Mouse (Mus musculus) MEL (cell line): ENCODE measurements around the gene Supt3. TPM values are rescaled to one million over a fixed set of nuclear protein-coding genes. Genes with fewer than 3 reads are reported as not detected.

Experiments
- DNase-seq: peaks from one replicate; pipeline ENCODE4 v3.0.0; 2011; ENCODE audit warnings: low read depth, low spot score
- H3K27ac ChIP-seq: 2 replicates; pipeline ENCODE4 v1.5.1; 2012; ENCODE audit warnings: low read depth, mild to moderate bottlenecking, control low read depth, low read length, moderate library complexity; ENCODE audit not compliant: control insufficient read depth
- H3K27me3 ChIP-seq, 2 experiments: fragments of 150-350 bp in 1 of 2; sonication (generic) in 1 of 2; 2 replicates each; pipeline ENCODE4 v1.6.1; 2012; ENCODE audit warnings: low read length in 2 of 2, mild to moderate bottlenecking in 2 of 2, improper control_type of control experiment in 1 of 2, moderate library complexity in 1 of 2; ENCODE audit not compliant: insufficient read depth in 2 of 2, control insufficient read depth in 1 of 2
- H3K36me3 ChIP-seq, 2 experiments: 2 replicates each; pipeline ENCODE4 v1.6.1; 2012 to 2014; ENCODE audit warnings: low read length in 2 of 2, improper control_type of control experiment in 1 of 2, inconsistent platforms in 1 of 2, mild to moderate bottlenecking in 1 of 2; ENCODE audit not compliant: insufficient read depth in 2 of 2, control insufficient read depth in 1 of 2
- H3K4me1 ChIP-seq, 2 experiments: fragments of 150-350 bp in 1 of 2; sonication (generic) in 1 of 2; 2 replicates each; pipeline ENCODE4 v1.6.1; 2012; ENCODE audit warnings: low read length in 2 of 2, improper control_type of control experiment in 1 of 2, mild to moderate bottlenecking in 1 of 2; ENCODE audit not compliant: insufficient read depth in 2 of 2, control insufficient read depth in 1 of 2
- H3K4me3 ChIP-seq, 2 experiments: fragments of 150-350 bp in 1 of 2; sonication (generic) in 1 of 2; 2 replicates each; pipeline ENCODE4 v1.5.1; 2012; ENCODE audit warnings: low read depth in 2 of 2, low read length in 2 of 2, mild to moderate bottlenecking in 2 of 2, moderate library complexity in 2 of 2, control low read depth in 1 of 2, improper control_type of control experiment in 1 of 2; ENCODE audit not compliant: control insufficient read depth in 1 of 2, insufficient read depth in 1 of 2
- H3K79me2 ChIP-seq: 2 replicates; pipeline ENCODE4 v1.6.1; 2012; ENCODE audit warnings: mild to moderate bottlenecking, low read length, moderate library complexity; ENCODE audit not compliant: control insufficient read depth, poor library complexity, insufficient read depth
- H3K9ac ChIP-seq: 2 replicates; pipeline ENCODE4 v1.6.1; 2012; ENCODE audit warnings: low read depth, mild to moderate bottlenecking, control low read depth, low read length, moderate library complexity; ENCODE audit not compliant: control insufficient read depth, poor library complexity, severe bottlenecking
- H3K9me3 ChIP-seq: fragments of 150-350 bp; sonication (generic); replicated peaks from 2 replicates; pipeline ENCODE4 v1.6.1; 2012; ENCODE audit warnings: mild to moderate bottlenecking, low read length, improper control_type of control experiment, moderate library complexity; ENCODE audit not compliant: insufficient read depth
- CTCF ChIP-seq, 3 experiments: IDR thresholded peaks in 2 of 3; conservative IDR thresholded peaks in 1 of 3; 2 replicates each; pipeline ENCODE4 v1.5.1; 2011 to 2012; ENCODE audit warnings: low read length in 3 of 3, low read depth in 2 of 3, mild to moderate bottlenecking in 2 of 3, improper control_type of control experiment in 1 of 3, inconsistent platforms in 1 of 3, mixed read lengths in 1 of 3, moderate library complexity in 1 of 3; ENCODE audit not compliant: control insufficient read depth in 1 of 3, insufficient read depth in 1 of 3, poor library complexity in 1 of 3, severe bottlenecking in 1 of 3
- E2F4 ChIP-seq: IDR thresholded peaks from 2 replicates; pipeline ENCODE4 v1.6.1; 2011; ENCODE audit warnings: low read depth, low read length, improper control_type of control experiment, borderline replicate concordance
- ETS1 ChIP-seq: IDR thresholded peaks from 2 replicates; pipeline ENCODE4 v1.6.1; 2012; ENCODE audit warnings: low read depth, mild to moderate bottlenecking, inconsistent platforms, low read length, improper control_type of control experiment, moderate library complexity
- HCFC1 ChIP-seq: IDR thresholded peaks from 2 replicates; pipeline ENCODE4 v1.6.1; 2012; ENCODE audit warnings: low read depth, mild to moderate bottlenecking, inconsistent platforms, low read length, improper control_type of control experiment, moderate library complexity
- JUND ChIP-seq: IDR thresholded peaks from 2 replicates; pipeline ENCODE4 v1.6.1; 2011; ENCODE audit warnings: low read depth, mild to moderate bottlenecking, improper control_type of control experiment, low read length
- MAFK ChIP-seq: IDR thresholded peaks from 2 replicates; pipeline ENCODE4 v1.6.1; 2011; ENCODE audit warnings: low read depth, mild to moderate bottlenecking, low read length, improper control_type of control experiment, borderline replicate concordance
- MAX ChIP-seq: IDR thresholded peaks from 2 replicates; pipeline ENCODE4 v1.6.1; 2011; ENCODE audit warnings: low read length, improper control_type of control experiment
- MYC ChIP-seq: IDR thresholded peaks from 2 replicates; pipeline ENCODE4 v1.6.1; 2011; ENCODE audit warnings: low read depth, mild to moderate bottlenecking, low read length, improper control_type of control experiment, moderate library complexity
- NELFE ChIP-seq: IDR thresholded peaks from 2 replicates; pipeline ENCODE4 v1.6.1; 2011; ENCODE audit warnings: low read depth, low read length, improper control_type of control experiment
- POLR2A ChIP-seq, 2 experiments: IDR thresholded peaks; 2 replicates each; pipeline ENCODE4 v1.6.1; 2011 to 2012; ENCODE audit warnings: low read length in 2 of 2, mild to moderate bottlenecking in 2 of 2, control low read depth in 1 of 2, improper control_type of control experiment in 1 of 2, low read depth in 1 of 2, moderate library complexity in 1 of 2; ENCODE audit not compliant: control insufficient read depth in 1 of 2, insufficient read depth in 1 of 2, poor library complexity in 1 of 2
- POLR2AphosphoS5 ChIP-seq: IDR thresholded peaks from 2 replicates; pipeline ENCODE4 v1.6.1; 2012; ENCODE audit warnings: low read depth, borderline replicate concordance, mild to moderate bottlenecking, inconsistent platforms, low read length, moderate library complexity, mixed read lengths
- RAD21 ChIP-seq: IDR thresholded peaks from 2 replicates; pipeline ENCODE4 v1.6.1; 2011; ENCODE audit warnings: mild to moderate bottlenecking, low read depth, low read length, improper control_type of control experiment
- RCOR1 ChIP-seq: IDR thresholded peaks from 2 replicates; pipeline ENCODE4 v1.6.1; 2012; ENCODE audit warnings: low read depth, mild to moderate bottlenecking, inconsistent platforms, low read length, improper control_type of control experiment
- SMC3 ChIP-seq: IDR thresholded peaks from 2 replicates; pipeline ENCODE4 v1.6.1; 2011; ENCODE audit warnings: low read depth, low read length, improper control_type of control experiment
- TAL1 ChIP-seq: IDR thresholded peaks from 2 replicates; pipeline ENCODE4 v1.6.1; 2012; ENCODE audit warnings: mild to moderate bottlenecking, inconsistent platforms, low read length, moderate library complexity, mixed read lengths
- TCF12 ChIP-seq: IDR thresholded peaks from 2 replicates; pipeline ENCODE4 v1.6.1; 2014; ENCODE audit warnings: low read depth, mild to moderate bottlenecking, inconsistent platforms, low read length, improper control_type of control experiment, moderate library complexity
- UBTF ChIP-seq: IDR thresholded peaks from 2 replicates; pipeline ENCODE4 v1.6.1; 2012; ENCODE audit warnings: low read depth, mild to moderate bottlenecking, inconsistent platforms, low read length, improper control_type of control experiment, moderate library complexity, borderline replicate concordance; ENCODE audit not compliant: insufficient read depth
- USF2 ChIP-seq, 2 experiments: IDR thresholded peaks; 2 replicates each; pipeline ENCODE4 v1.6.1; 2011 to 2012; ENCODE audit warnings: improper control_type of control experiment in 2 of 2, low read length in 2 of 2, borderline replicate concordance in 1 of 2, inconsistent platforms in 1 of 2, low read depth in 1 of 2, mild to moderate bottlenecking in 1 of 2; ENCODE audit not compliant: insufficient read depth in 1 of 2
- ZKSCAN1 ChIP-seq: IDR thresholded peaks from 2 replicates; pipeline ENCODE4 v1.6.1; 2012; ENCODE audit warnings: low read depth, mild to moderate bottlenecking, inconsistent platforms, low read length, improper control_type of control experiment, moderate library complexity
- ZMIZ1 ChIP-seq: IDR thresholded peaks from 2 replicates; pipeline ENCODE4 v1.6.1; 2012; ENCODE audit warnings: low read depth, mild to moderate bottlenecking, inconsistent platforms, low read length, improper control_type of control experiment, moderate library complexity
- ZNF384 ChIP-seq: IDR thresholded peaks from 2 replicates; pipeline ENCODE4 v1.6.1; 2012; ENCODE audit warnings: low read depth, mild to moderate bottlenecking, inconsistent platforms, low read length, improper control_type of control experiment
- polyA plus RNA-seq, 2 experiments: library from polyadenylated mRNA; stranded (reverse) in 1 of 2; unstranded in 1 of 2; fragments of >175 nt in 1 of 2; fragments of >200 nt in 1 of 2; gene quantifications; 2 replicates each; pipeline versions ENCODE4 v1.2.1 to v1.2.4; 2012; ENCODE audit warnings: low replicate concordance in 2 of 2, low read depth in 1 of 2; ENCODE audit not compliant: insufficient read length in 2 of 2, insufficient read depth in 1 of 2, missing spikeins in 1 of 2
- total RNA-seq: library from RNA; depleted of rRNA; stranded (reverse); fragments of 300-350 nt; gene quantifications from 2 replicates; pipeline ENCODE4 v1.2.3, GENCODE M21; 2012

Supt3 gene
- total and polyA plus RNA-seq, 3 experiments: 7.0 to 28.6 TPM; not detected in 1

DNA sequence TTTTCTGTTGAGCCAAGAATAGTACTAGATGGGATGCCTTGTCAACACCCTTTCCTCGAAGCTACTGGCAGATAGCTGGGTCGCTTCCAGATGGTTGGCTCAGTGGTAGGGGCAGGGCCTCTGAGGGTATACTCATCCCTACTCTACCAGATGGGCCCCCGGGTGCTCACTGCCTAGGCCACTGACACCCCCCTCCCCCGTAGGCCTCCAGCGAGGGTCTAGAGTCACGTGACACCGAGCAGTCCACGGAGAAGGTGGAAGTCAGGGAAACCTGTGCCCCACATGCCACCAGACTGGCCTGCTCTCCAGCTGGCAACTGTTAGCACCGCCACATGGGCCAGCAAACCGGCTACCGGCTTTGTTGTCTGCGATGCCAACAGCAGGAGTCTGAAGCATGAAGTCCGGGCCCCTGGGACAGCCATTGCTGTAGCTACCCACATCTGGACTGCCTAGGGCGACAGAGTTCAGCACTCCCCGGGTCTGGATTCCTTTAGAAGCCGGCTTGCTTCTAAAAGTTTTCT, 381.3 kb downstream of the Supt3 start:
- no peak overlapping the region for H3K9ac ChIP-seq
- H3K36me3 ChIP-seq: no peaks in the 10 kb centered on the region
- TF ChIP-seq ETS1 (no peak), MAX (no peak), USF2 (IDR thresholded peaks at IDR 0.05; ENCODE audit: borderline replicate concordance in 1 of 2, insufficient read depth in 1 of 2, low read depth in 1 of 2, low read length in 2 of 2) (no peak)
- TF ChIP-seq, all 39 proteins: peak for 0

DNA sequence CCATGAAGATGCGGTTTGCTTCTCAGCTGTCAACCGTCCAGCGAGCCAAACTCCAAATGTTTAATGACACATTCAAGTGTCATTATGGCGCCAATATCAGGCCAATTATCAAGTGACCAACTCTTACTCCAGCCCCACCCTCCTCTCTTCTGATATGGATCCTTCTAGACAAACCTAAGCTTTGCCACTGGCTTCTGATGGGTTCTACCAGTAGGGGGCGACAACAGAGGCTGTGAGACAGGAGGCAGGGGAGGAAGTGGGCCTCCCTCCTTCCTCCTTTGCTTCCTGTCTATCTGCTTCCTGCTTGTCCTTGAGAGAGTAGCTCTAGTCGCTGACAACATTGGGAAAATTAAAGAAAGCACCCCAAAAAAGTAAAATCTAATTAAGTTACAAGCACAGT, 383.7 kb downstream of the Supt3 start:
- no peak overlapping the region for H3K4me3 ChIP-seq
- no peaks in the 10 kb centered on the region for H3K9me3 ChIP-seq
- DNase-seq: peak; percentile 23
- H3K79me2 ChIP-seq: no peaks in the 10 kb centered on the region
- H3K36me3 ChIP-seq: no peaks in the 10 kb centered on the region
- no peaks in the 10 kb centered on the region for H3K4me1 ChIP-seq
- no peak overlapping the region for H3K27ac ChIP-seq
- no peaks in the 10 kb centered on the region for H3K27me3 ChIP-seq
- TF ChIP-seq CTCF (IDR thresholded peaks at IDR 0.05 in 2 of 3, conservative IDR thresholded peaks at IDR 0.05 in 1 of 3; ENCODE audit: control insufficient read depth in 1 of 3, insufficient read depth in 1 of 3, low read depth in 2 of 3, low read length in 3 of 3, poor library complexity in 1 of 3, severe bottlenecking in 1 of 3) (peak; percentile 20 to 30 (median 21); a peak in 2 of 6 replicates), RAD21 (no peak)
- TF ChIP-seq, all 39 proteins: peak for 1
- no peak overlapping the region for H3K9ac ChIP-seq

More for the DNA sequence above, 381.3 kb downstream of the Supt3 start:
- DNase-seq: no peak
- no peak overlapping the region for H3K4me3 ChIP-seq
- no peaks in the 10 kb centered on the region for H3K79me2 ChIP-seq
- H3K4me1 ChIP-seq: no peaks in the 10 kb centered on the region
- no peaks in the 10 kb centered on the region for H3K9me3 ChIP-seq
- H3K27me3 ChIP-seq: no peaks in the 10 kb centered on the region
- H3K27ac ChIP-seq: no peak overlapping the region

GRCm38 (mm10) chr17:45165741-45166140, 388.8 kb downstream of the Supt3 start:
- Histone ChIP-seq H3K9me3 (no peaks in the 10 kb centered on the region), H3K27me3 (no peaks in the 10 kb centered on the region), H3K4me1 (no peaks in the 10 kb centered on the region), H3K4me3 (no peak overlapping the region), H3K79me2 (no peaks in the 10 kb centered on the region), H3K27ac (no peak overlapping the region), H3K36me3 (no peaks in the 10 kb centered on the region), H3K9ac (no peak overlapping the region)
- no peak for TF ChIP-seq USF2 (IDR thresholded peaks at IDR 0.05; ENCODE audit: borderline replicate concordance in 1 of 2, insufficient read depth in 1 of 2, low read depth in 1 of 2, low read length in 2 of 2)
- TF ChIP-seq JUND: no peak
- no peak for TF ChIP-seq MYC
- no peak for TF ChIP-seq SMC3
- TF ChIP-seq ZKSCAN1: no peak
- TF ChIP-seq POLR2AphosphoS5: no peak
- TF ChIP-seq POLR2A (IDR thresholded peaks at IDR 0.05; ENCODE audit: control insufficient read depth in 1 of 2, insufficient read depth in 1 of 2, low read depth in 1 of 2, low read length in 2 of 2, poor library complexity in 1 of 2): no peak
- no peak for TF ChIP-seq TAL1
- TF ChIP-seq ZNF384: no peak
- TF ChIP-seq E2F4: no peak
- TF ChIP-seq TCF12: no peak
- TF ChIP-seq ETS1: no peak
- no peak for TF ChIP-seq ZMIZ1
- no peak for TF ChIP-seq RAD21
- no peak for TF ChIP-seq RCOR1
- no peak for TF ChIP-seq UBTF
- no peak for TF ChIP-seq NELFE
- TF ChIP-seq CTCF (IDR thresholded peaks at IDR 0.05 in 2 of 3, conservative IDR thresholded peaks at IDR 0.05 in 1 of 3; ENCODE audit: control insufficient read depth in 1 of 3, insufficient read depth in 1 of 3, low read depth in 2 of 3, low read length in 3 of 3, poor library complexity in 1 of 3, severe bottlenecking in 1 of 3): no peak
- no peak for TF ChIP-seq HCFC1
- TF ChIP-seq MAFK: no peak
- no peak for DNase-seq
